Mouse (Mus musculus) heart, embryonic 11.5 days (tissue): ENCODE data around the gene Pla2g1b. TPM values are rescaled to one million over a fixed set of nuclear protein-coding genes. Genes with fewer than 3 reads are reported as not detected.

ENCODE experiments used
- ATAC-seq: fragments of 200-750 bp; cut with Nextera tagmentation; replicated peaks from 2 replicates; pipeline ENCODE4 v1.8.0; 2017; ENCODE audit warnings: moderate library complexity; ENCODE audit not compliant: insufficient number of reproducible peaks, low FRiP score, low TSS enrichment
- H3K27ac ChIP-seq: fragments of 300-500 bp; sonication (generic); 2 replicates; pipeline ENCODE4 v1.5.1; 2014; ENCODE audit warnings: mild to moderate bottlenecking, low read depth, low read length
- H3K27me3 ChIP-seq: fragments of 300-500 bp; sonication (generic); 2 replicates; pipeline ENCODE4 v1.6.1; 2014; ENCODE audit warnings: mild to moderate bottlenecking, low read length, mixed read lengths; ENCODE audit not compliant: control insufficient read depth, insufficient read depth
- H3K36me3 ChIP-seq: fragments of 300-500 bp; sonication (generic); 2 replicates; pipeline ENCODE4 v1.6.1; 2014; ENCODE audit warnings: mild to moderate bottlenecking, low read length, moderate library complexity, mixed read lengths; ENCODE audit not compliant: control insufficient read depth, insufficient read depth
- H3K4me1 ChIP-seq: fragments of 300-500 bp; sonication (generic); 2 replicates; pipeline ENCODE4 v1.6.1; 2014; ENCODE audit warnings: low read length; ENCODE audit not compliant: control insufficient read depth, insufficient read depth
- H3K4me2 ChIP-seq: fragments of 300-500 bp; sonication (generic); 2 replicates; pipeline ENCODE4 v1.6.1; 2014; ENCODE audit warnings: mild to moderate bottlenecking, moderate library complexity
- H3K4me3 ChIP-seq: fragments of 300-500 bp; sonication (generic); 2 replicates; pipeline ENCODE4 v1.5.1; 2014; ENCODE audit warnings: low read depth, low read length
- H3K9ac ChIP-seq: fragments of 300-500 bp; sonication (generic); 2 replicates; pipeline ENCODE4 v1.6.1; 2014; ENCODE audit warnings: mild to moderate bottlenecking, low read depth, low read length, moderate library complexity
- H3K9me3 ChIP-seq: fragments of 300-500 bp; sonication (generic); replicated peaks from 2 replicates; pipeline ENCODE4 v1.6.1; 2016; ENCODE audit warnings: low read length; ENCODE audit not compliant: control insufficient read depth
- WGBS: fragments of 180-500 bp; shearing (Covaris S2); extraction: QIAGEN DNeasy Blood & Tissue Kit; methylation state at CpG from one replicate; pipeline ENCODE4 v1.1.7; 2014; ENCODE audit not compliant: insufficient replicate concordance; 5-methylcytosine and 5-hydroxymethylcytosine counted together
- polyA plus RNA-seq: library from polyadenylated mRNA; unstranded; fragments of >200 nt; fragmentation: Nextera tagmentation; extraction: Ambion mirVana; gene quantifications from 2 replicates; pipeline ENCODE4 v1.2.1, GENCODE M21; 2014

Pla2g1b gene
- polyA plus RNA-seq, 1 experiment from 2014 or later = 1.2 TPM

DNA sequence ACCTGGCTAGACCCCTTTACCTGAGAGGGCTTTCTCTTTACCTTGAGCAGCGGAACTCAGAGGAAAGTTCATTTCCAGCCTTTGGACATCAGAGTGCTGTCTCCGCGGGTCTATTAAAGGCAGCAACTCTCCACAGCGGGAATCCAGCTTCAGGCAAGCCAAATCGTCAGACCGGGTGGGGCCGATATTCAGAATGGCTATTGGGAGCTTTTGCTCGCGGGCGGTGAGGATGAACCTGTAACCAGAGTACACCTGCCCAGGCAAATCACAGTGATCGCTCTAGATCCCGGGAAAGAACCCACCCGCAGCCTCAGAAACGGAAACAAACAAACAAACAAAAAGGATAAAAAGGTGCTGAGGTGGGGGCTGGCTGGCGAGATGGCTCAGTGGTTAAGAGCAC is 13.5 kb downstream of the Pla2g1b start:
- H3K4me3 ChIP-seq = no peak overlapping the region
- 39% methylated on average over 15 of the region's 15 CpGs for WGBS
- ATAC-seq = no peak
- H3K9me3 ChIP-seq = no peaks in the 10 kb centered on the region
- H3K4me2 ChIP-seq = peak overlapping the region; percentile 60; the same call in 1 of the 2 replicates
- H3K27ac ChIP-seq = no peak overlapping the region
- H3K36me3 ChIP-seq = no peaks in the 10 kb centered on the region
- peaks cover 22% of the 10 kb centered on the region for H3K27me3 ChIP-seq
- H3K4me1 ChIP-seq = peaks cover 3% of the 10 kb centered on the region; the same call in 1 of the 2 replicates
- H3K9ac ChIP-seq = no peak overlapping the region

DNA sequence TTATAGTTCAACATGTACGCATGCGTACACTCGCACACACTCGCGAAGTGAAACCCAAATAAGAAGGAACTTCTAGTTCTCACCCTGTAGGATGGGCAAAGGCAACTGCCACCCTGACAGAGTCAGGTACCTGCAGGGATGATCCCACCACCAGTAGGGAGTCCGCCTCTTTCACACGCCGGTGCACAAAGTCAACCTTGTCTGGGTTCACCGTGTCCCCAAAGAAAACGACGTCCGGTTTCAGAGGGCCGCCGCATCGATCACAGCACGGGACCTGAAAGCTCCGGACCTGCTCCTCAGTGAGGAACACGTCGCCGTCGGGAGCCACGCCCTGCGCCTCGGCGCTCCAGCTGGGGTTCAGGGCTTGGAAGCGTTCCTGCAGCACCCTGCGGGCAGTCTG is 14.0 kb downstream of the Pla2g1b start:
- 17% methylated on average over 27 of the region's 27 CpGs for WGBS
- ATAC-seq = no peak
- no peaks in the 10 kb centered on the region for H3K9me3 ChIP-seq
- H3K9ac ChIP-seq = peak overlapping the region; percentile 56; the same call in 1 of the 2 replicates
- peak overlapping the region; percentile 34 for H3K4me3 ChIP-seq
- no peak overlapping the region for H3K27ac ChIP-seq
- peaks cover 7% of the 10 kb centered on the region for H3K4me1 ChIP-seq
- H3K36me3 ChIP-seq = no peaks in the 10 kb centered on the region
- H3K4me2 ChIP-seq = peak overlapping the region; percentile 60
- H3K27me3 ChIP-seq = peaks cover 22% of the 10 kb centered on the region

DNA sequence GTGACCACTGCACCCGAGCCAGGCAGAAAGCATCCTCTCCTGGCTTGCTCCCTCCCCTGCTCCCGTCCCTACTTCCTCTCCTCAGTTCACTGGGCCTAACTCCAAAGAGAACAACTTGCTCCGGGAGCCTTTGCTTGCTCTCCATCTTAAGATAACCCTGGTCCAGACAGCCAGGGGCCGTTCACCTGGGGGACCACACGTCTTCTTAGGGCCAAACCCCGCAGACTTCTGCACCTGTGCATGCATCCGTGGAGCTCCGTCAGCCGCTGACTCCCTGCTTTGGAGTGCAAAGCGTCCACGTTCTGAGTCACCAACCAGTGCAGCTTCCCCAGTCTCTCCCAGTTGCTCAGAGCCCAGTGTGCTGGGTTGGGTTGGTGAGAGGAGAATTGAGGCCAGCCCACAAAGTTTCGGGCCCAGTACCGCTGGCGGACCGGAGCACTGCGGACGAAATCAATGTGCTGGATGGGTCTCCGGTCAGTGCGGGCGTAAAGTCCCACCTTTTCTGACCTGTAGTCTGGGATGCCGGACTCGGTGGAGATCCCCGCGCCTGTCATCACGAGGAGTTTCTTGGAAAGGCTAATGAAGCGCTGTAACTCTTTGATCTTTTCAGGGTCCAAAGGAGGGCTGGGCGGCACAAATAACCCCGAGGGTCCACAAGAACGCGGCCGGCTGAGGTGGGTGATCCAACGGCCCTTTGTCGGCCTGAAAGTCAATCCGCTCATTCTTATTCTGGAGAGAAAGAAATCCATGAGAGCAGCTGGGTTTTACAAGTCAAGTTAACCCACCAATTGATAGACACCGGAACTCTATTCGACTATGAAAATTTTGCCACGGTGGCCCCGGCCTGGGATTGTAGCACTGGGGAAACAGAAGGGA is 16.6 kb downstream of the Pla2g1b start:
- H3K4me1 ChIP-seq = peaks cover 7% of the 10 kb centered on the region
- no peak for ATAC-seq
- no peak overlapping the region for H3K27ac ChIP-seq
- no peaks in the 10 kb centered on the region for H3K9me3 ChIP-seq
- H3K4me2 ChIP-seq = peak overlapping the region; percentile 41
- no peak overlapping the region for H3K9ac ChIP-seq
- peak overlapping the region; percentile 0; the same call in 1 of the 2 replicates for H3K4me3 ChIP-seq
- WGBS = 34% methylated on average over 38 of the region's 38 CpGs
- peaks cover 22% of the 10 kb centered on the region for H3K27me3 ChIP-seq
- H3K36me3 ChIP-seq = no peaks in the 10 kb centered on the region

DNA sequence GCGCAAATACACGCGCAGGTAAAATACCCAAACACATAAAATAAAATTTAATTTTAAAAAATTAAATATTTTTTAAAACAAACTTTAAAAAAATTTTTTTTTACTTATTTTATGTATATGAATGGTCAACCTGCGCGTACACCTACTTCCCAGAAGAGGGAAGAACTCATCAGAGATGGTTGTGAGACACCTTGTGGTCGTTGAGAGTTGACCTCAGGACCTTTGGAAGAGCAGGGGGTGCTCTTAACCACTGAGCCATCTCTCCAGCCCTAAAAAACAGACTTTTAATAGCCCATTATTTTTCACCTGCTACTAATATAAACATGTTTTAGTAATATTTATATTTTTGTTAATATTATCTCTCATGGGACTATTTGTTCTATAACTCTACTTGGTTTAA is 17.3 kb downstream of the Pla2g1b start:
- H3K9me3 ChIP-seq = no peaks in the 10 kb centered on the region
- no peak overlapping the region for H3K27ac ChIP-seq
- peaks cover 7% of the 10 kb centered on the region for H3K4me1 ChIP-seq
- WGBS = 34% methylated on average over 6 of the region's 6 CpGs
- H3K4me2 ChIP-seq = no peak overlapping the region
- ATAC-seq = no peak
- H3K27me3 ChIP-seq = peaks cover 22% of the 10 kb centered on the region
- no peaks in the 10 kb centered on the region for H3K36me3 ChIP-seq
- no peak overlapping the region for H3K9ac ChIP-seq
- no peak overlapping the region for H3K4me3 ChIP-seq

DNA sequence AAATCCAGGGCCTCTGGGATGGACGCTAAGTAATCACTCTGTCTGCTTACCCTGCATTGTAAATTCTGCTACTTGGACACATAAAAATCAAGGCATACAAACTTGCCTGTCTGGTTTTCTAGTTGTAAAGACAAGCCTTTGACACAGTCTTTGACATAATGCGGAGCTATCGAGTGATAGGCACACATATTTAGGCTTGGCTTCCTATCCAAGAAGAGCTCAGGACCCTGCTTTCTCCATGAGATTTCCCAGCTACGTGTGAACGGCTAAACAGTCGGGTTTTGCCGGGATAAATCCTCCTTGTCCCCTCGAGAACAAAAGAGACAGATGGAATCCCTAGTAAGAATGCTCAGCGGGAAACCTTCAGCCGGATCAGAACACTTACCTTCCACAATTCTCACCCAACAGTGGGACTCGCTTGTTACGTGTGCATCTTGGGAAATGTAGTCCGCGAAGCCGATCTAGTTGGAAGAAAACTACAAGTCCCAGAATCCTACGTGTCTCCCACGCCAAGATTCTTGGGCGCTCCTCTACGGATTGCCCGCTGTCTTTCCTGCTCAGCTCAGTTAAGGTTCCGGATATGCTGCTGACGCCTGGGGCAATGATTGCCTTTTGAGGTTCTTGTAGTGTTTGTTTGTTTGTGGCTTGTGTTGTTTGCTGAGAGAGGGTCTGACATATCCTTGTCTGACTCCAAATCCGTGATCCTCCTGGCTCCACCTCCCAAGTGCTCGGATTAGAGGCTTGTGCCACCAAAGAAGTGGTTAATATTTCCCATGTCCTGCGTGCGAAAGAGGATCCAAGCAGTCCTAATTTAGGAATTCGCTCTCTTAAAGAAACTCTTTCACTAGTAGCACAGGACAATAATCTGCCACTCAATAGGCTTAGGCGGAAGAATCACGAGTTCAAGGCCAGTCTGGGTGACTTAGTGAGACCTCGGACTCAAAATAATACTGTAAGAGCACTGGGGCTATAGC is 18.2 kb downstream of the Pla2g1b start, which contains the start of gene Sirt4:
Gene Sirt4, minus strand, starts transcription at position 779 of the 974 bp plus-strand sequence.
- WGBS = 8% methylated on average over 30 of the region's 30 CpGs
- H3K4me2 ChIP-seq = peak within 1 kb of the TSS; percentile 69
- H3K27me3 ChIP-seq = peaks cover 22% of the 10 kb centered on the region
- no peaks in the 10 kb centered on the region for H3K9me3 ChIP-seq
- H3K4me3 ChIP-seq = peak within 1 kb of the TSS; percentile 55
- H3K27ac ChIP-seq = peak within 1 kb of the TSS; percentile 46; the same call in 1 of the 2 replicates
- H3K9ac ChIP-seq = peak within 1 kb of the TSS; percentile 80
- ATAC-seq = peak; percentile 73
- H3K4me1 ChIP-seq = peaks cover 10% of the 10 kb centered on the region
- H3K36me3 ChIP-seq = no peaks in the 10 kb centered on the region

DNA sequence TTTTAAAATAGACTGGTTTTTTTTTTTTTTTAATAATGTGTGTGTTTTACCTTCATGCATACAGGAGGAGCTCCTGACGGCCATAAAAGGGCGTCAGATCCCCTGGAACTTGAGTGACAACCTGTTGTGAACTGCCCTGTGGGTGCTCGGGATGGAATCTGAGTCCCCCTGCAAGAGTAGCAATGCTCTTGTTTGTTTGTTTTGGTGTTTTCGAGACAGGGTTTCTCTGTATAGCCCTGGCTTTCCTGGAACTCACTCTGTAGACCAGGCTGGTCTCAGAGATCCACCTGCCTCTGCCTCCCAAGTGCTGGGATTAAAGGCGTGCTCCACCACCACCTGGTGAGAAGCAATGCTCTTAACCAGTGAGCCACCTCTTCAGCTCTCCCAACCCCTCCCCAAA is 18.9 kb downstream of the Pla2g1b start:
- H3K27ac ChIP-seq = no peak overlapping the region
- H3K36me3 ChIP-seq = no peaks in the 10 kb centered on the region
- H3K9ac ChIP-seq = peak overlapping the region; percentile 80
- H3K4me2 ChIP-seq = peak overlapping the region; percentile 69
- peaks cover 15% of the 10 kb centered on the region for H3K27me3 ChIP-seq
- no peaks in the 10 kb centered on the region for H3K9me3 ChIP-seq
- H3K4me1 ChIP-seq = peaks cover 10% of the 10 kb centered on the region
- H3K4me3 ChIP-seq = peak overlapping the region; percentile 55
- no peak for ATAC-seq
- WGBS = 63% methylated on average over 5 of the region's 5 CpGs

DNA sequence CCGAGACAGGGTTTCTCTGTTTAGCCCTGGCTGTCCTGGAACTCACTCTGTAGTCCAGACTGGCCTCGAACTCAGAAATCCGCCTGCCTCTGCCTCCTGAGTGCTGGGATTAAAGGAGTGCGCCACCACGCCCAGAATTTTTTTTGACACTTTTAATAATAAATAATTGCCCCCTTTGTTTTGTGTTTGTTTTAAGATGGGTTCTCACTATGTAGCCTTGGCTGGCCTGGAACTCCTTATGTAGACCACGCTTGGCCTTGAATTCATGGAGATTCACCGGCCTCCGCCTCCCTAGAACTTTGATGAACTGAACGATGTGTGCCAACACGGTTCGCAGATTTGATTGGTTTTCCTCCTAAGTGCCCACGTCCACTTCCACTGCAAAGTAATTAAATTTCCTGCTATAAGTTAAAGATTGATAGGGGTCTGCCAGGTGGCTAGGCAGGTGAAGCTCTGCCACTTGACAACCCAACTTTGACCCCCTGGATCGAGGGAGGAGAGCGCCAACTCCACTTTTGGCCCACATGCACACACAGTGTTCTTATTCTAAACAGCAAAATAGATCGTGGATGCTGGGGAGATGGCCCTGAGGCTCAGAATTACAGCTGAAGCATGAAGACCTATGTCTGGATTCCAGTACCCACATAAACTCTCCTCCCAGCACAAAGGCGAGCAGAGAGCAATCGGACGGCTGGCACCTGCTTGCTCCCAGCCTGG is 19.6 kb downstream of the Pla2g1b start:
- no peak overlapping the region for H3K4me2 ChIP-seq
- H3K4me1 ChIP-seq = peaks cover 10% of the 10 kb centered on the region
- no peak overlapping the region for H3K27ac ChIP-seq
- H3K9me3 ChIP-seq = no peaks in the 10 kb centered on the region
- no peaks in the 10 kb centered on the region for H3K36me3 ChIP-seq
- H3K9ac ChIP-seq = no peak overlapping the region
- no peak overlapping the region for H3K4me3 ChIP-seq
- peaks cover 11% of the 10 kb centered on the region for H3K27me3 ChIP-seq
- WGBS = 84% methylated on average over 18 of the region's 18 CpGs
- no peak for ATAC-seq

DNA sequence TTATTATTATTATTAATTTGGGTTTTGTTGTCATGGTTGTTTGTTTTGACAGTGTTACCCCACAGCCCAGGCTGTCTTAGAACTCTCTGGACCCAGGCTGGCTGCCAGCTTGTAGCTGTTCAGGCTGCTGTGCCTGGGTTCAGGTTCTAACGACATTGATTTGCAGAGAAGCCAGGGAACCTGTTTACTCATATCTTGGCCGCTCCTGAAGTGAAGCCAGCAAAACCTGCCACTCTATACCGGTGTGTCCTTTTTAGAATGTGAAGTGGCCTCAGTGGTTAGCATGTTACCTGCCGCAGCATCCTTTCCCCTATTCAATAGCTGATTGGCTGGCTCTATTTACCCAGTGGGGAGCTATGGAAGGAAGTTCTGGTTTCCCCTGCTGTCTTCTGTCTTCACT is 20.7 kb downstream of the Pla2g1b start:
- Histone ChIP-seq H3K9me3 (no peaks in the 10 kb centered on the region), H3K4me1 (peaks cover 12% of the 10 kb centered on the region), H3K4me3 (no peak overlapping the region), H3K27ac (no peak overlapping the region), H3K36me3 (no peaks in the 10 kb centered on the region), H3K4me2 (no peak overlapping the region), H3K27me3 (peaks cover 10% of the 10 kb centered on the region; the same call in 1 of the 2 replicates), H3K9ac (no peak overlapping the region)
- ATAC-seq = no peak
- WGBS = 54% methylated on average over 4 of the region's 4 CpGs
